Mouse (Mus musculus) left cerebral cortex, postnatal 36 days (tissue): ENCODE measurements at regions not wholly inside any gene's neighbourhood (a gene's known extent, or its start where the extent isn't known, plus 50 kb on each side); places are given as distances from the start of the nearest gene placed in this dataset.

ENCODE experiments used
- DNase-seq, 2 experiments: peaks; one replicate each; pipeline ENCODE4 v3.0.0; 2021 to 2022; ENCODE audit warnings: low spot score in 2 of 2, mixed read lengths in 1 of 2
- intact Hi-C: fragments of 180-260 bp; cut with DNase I; formaldehyde crosslinking; loops from one replicate; pipeline ENCODE4 v1.15.1; 2025

DNA sequence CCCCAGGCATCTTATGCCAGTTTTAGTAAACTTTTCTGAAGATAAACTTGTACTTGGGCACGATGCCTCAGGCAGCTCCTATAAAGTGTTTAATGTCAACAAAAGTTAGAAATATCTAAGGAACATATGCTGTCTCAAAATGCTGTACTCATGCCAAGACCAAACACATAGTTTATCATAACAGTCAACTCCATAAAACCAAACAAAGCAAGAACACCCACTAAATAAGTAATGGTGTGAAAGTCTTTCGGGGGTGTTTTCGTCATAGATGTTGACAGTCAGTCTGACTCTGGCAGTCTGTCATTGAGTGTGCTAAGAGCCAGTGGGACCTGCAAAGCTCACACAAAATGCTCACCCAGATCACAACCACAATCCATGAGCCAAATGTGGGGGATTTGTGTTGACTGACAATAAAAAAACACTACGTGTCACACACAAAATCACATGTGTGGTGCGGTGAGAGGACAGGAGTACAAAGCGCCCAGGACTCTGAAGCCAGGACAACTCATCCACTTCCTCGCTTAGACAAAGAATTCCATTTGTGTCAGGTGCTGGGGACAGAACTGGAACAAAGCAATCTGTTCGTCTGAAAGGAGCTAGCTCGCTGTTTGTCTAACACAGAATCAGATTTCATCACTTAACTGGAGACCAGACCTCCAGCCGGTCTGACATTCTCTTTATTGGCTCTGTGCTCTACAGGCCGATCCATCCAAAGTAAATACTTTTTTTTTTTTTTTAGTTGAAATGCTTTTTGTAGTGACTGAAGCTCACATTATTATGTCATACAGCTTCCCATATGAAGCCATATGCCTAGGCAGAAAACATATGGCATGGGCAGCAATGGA, 121.3 kb upstream of the Atp5g3 start:
- intact Hi-C loops: no loop called here
- no peak for DNase-seq

DNA sequence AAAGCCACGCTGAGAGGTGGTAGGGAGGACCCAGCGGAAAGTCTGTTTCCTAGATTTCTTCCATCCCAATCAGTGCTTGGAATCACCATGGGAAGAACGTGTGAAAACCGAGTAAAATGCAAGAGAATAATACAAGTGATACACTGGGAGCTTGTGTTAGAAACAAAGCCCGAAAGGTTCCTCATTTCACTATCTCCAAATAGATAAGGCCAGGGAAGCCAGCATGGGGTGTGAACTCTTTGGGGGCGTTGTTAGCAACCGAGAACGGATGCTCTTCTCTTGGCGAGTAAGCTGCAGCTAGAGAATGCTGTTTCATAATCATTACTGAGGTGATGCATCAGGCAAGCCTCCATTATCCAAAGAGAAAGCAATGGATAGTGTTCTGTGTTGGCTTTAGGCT, 118.8 kb upstream of the Atp5g3 start:
- intact Hi-C loops: loop anchor here (5.0 kb wide), 1 partner anchor 632 kb away; no protein-coding TSS in a partner anchor
- DNase-seq: no peak

DNA sequence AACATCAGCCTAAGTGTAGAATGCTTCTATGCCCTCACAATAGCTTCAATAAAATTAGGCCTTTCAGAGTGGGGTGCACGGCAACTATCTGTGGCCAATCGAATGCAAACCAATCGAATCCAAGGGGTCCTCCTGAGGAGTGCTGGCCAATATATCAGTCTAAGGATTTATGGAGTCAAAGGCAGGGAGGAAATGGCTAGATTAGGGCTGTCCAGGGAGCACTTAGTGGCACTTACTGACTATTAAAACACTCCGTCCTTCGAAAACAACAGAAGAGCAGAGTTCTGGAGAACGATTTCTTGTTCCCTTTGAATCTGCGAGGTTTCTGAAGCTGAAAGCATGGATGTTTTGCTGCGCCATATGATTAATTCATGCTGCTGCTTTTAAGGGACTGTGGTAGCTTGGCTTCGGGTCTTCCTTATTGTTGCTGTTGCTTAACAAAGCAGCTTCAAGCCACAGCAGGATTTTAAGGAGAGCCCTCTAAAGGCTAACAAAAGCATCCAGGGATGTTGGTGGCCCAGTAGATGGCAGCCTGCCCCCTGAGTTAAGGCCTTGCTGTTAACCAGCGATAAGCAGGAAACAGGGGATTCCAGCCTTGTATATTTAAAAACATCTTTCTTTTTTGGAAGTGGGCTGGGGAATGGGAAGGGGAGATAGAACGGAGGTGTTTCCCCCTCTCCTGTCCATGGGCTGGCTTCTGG, 116.4 kb upstream of the Atp5g3 start:
- intact Hi-C loops: loop anchor here (5.0 kb wide), 1 partner anchor 635 kb away; no protein-coding TSS in a partner anchor
- DNase-seq: peak; percentile 28 to 32

DNA sequence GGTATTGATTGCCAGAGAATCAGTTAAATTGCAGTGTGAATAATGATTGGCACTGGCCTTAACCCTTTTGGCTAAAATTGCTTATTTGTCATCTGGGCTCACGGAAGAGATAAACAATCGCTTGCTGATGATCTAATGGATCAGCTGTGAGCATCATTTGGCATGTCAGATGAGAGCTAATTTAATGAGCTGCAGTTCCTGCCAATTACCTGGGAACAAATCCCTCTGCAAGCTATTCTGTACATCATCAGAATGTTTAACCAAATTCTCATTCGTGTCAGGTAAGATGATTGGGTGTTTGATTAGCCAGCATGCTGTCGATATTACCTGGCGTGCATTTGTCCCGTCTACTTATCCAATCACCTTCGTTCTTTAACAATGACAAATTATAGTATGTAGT, 104.0 kb upstream of the Atp5g3 start:
- DNase-seq: no peak
- intact Hi-C loops: no loop called here

DNA sequence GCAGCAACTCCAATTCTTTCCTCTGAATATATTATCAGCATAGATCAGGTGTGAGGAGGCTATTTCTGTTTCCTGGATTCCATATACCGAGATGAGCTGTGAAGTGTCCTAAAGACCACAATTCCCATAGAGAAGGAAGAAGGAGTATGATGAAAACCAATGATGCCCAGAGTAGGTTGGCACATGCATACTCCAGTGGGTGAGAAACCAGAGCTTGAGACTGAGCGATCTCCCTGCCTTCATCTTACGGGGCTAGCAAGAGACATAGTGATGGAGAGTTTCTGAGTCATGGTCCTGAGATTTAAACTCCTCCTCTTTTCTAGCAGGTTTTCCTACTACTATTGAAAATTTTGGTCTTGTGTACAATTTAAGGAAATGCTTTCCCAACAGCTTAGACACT, 103.1 kb upstream of the Atp5g3 start:
- DNase-seq: no peak
- intact Hi-C loops: no loop called here

DNA sequence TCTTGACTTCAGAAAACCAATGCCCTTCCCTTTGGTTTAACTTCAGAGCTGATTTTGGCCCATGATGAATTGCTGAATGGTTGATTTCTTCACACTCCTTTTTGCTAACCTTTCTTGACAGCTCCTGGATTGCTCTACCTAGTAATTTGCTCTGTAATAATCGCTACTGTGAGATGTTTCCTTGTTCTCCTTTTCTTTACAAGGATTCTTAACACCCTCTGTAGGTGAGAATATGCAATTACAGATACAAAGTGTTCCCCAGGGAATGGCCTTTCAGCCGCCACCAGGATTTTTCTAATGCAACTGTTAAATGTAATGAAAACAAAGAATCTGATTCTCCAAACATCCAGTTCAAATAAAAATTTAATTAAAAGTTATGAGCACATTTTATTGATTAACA, 87.4 kb upstream of the Atp5g3 start:
- intact Hi-C loops: loop anchor here (2.0 kb wide), 1 partner anchor 34 kb away; no protein-coding TSS in a partner anchor
- DNase-seq: no peak

DNA sequence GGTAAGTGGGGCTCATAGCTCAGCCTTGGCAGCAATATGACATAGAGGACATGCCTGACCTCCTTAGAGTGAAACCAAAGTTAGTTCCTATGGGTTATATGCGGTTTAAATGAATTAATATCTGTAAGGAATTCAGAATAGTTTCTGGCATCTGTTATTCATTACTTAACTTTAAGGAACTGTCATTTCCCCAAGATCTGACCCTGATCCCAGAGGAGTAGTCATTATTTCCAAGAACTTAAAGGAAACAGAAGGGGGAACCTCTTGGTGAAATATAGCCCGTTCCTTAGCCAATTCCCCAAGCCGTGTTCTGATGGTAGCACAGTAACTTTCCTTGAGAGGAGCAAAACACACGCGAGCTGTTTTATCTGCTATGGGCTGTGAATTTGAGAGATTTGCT, 85.9 kb upstream of the Atp5g3 start:
- DNase-seq: no peak
- intact Hi-C loops: no loop called here

DNA sequence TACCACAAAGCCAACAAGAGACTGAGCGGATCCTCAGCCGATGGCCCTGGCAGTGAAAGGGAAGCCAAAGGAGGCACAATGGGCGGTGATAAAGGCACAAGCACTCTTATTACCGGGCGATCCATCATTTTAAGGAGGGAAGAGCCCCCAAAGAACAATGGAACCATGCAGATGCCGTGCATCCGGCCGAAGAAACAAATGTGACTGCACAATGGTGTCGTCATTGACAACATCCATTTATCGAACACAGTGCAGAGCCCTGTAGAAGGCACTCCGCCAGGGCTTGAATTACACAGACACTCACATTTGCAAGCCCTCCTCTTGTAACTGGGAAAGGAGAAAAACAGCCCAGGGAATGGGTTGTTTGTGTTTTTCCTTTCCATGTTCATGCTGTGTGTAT, 80.7 kb upstream of the Atp5g3 start:
- no peak for DNase-seq
- intact Hi-C loops: loop anchor here (5.0 kb wide), 1 partner anchor 65 kb away; no protein-coding TSS in a partner anchor

DNA sequence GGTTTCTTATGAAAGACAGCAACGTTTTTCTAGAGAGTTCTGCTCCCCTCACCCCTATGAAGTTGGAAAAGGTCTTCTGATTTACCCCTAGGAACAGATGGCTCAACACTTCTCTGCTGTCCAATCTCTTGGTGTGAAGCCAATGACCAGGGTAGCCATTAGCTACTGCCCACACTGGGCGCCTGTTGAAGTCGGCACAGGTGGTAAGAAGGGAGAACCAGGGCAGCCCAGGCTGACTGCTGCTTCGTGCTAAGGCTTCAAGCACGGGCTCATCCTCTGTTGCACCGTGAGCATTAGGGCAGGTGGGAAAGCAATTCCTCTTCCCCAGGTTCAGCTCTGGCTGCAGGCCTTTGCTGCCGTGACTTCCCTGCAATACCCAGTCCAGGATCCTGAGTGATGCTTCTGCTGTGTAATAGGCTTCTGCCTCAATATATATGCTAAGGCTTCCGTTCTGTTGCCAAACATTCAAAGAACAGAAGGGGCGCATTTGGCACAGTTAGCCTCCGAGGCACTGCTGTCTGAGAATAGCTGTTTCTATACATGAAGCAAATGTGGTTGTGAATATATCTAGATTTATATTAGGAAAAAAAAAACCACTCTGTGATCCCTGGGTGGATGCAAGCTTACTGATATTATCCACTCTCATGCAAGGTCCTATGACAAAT, 76.4 kb upstream of the Atp5g3 start:
- DNase-seq: peak; percentile 11 to 14
- intact Hi-C loops: no loop called here

DNA sequence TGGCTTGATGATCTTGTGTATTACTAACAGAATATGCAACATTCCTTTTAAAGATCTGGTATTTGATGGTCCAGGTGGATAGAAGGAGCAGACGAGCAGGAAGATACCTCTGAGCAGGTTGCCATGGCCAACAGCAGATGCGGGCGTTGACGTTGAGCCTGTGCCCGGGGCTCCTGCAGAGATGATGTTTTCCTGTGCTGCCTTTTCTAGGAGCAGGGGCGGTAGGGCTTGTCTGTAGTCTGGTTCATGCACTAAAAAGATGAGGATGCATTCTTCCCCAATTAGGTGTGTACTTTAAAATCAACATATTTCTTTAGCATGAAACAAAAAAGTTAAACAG, 74.8 kb upstream of the Atp5g3 start:
- intact Hi-C loops: no loop called here
- no peak for DNase-seq

DNA sequence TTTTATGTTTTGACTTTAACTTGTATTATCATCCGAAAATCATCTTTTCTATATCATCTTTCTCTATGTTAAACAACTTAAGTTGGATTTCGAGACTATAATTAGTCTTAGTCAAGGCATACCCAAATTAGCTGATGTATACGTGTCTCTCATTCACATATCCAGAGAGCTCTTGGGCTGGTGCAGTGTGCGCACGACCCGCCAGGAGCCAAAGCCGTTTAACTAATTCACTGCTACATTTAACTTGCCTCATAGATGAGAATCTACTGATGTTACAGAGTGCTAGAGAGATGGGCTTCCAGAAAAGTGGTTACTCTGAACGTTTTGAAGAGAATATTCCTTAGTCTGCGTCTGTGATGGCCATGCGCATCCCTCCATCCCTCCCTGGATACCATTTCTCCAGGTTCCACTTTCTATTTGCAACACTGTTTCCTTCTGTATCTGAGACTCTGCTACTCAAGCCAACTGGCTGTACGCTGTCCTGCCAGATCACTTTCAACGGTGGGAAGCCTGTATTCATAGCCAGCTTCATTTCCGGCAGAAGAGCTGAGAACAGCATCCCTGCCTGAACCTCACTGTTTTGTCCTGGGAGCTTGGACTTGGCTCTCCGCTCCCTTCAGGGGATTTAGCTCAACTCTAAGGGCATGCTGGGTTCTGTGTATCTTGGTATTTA, 74.2 kb upstream of the Atp5g3 start:
- intact Hi-C loops: no loop called here

DNA sequence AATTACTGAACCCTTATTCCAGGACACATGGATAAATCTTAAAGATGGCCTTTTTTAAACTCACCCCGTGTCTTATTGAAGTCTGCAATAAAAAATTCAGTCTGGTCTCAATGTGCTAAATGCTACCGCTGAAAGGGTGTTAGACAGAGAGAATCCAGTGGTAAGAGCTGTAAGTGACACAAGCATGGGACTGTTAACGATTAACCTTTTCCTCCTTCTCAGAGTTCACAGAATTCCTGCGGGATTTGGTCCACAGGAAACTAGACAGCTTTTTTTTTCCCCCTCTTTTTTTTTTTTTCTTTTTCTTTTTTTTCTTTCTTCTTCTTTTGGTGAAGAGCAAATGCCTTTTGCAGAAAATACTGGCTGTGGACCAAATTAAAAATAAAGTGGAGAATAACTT, 72.0 kb upstream of the Atp5g3 start:
- intact Hi-C loops: no loop called here
- DNase-seq: no peak

More for the DNA sequence above, 74.2 kb upstream of the Atp5g3 start:
- DNase-seq: no peak

DNA sequence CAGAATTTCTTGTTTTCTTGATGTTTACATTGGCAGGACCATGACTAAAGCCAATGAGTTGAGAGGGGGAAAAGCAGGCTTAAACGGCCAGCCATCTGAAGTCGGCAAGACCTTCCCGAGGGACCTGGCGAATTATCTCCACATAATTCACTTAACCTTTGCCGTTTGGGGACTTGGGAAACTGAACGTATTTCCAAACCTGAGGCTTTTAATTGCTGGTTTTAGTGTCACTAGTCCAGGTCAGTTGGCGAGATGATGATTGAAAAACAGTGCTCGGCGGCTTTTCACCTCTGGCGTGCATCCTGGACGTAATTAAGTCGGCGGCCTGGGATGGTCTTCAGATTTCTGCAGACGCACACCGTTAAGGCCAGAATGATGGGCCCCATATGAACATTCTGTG, 66.9 kb upstream of the Atp5g3 start:
- intact Hi-C loops: no loop called here
- no peak for DNase-seq

DNA sequence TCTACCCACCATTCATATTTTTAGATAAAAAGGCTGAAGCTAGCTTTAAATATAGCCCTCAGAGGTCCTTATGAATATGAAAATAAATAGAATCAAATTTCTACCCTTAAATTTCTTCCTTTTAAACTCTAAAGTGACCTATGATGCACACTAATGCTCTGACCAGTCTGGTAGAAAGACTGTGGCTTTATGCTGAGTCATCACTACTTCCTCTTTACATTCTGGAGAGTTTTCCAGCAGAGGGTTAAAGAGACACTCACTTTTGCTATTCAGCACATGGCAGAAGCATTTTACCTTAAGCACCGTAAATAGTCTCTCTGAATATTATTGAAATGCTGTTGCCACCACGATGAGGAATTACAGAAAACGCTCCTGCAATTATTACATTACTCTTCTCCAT, 62.6 kb upstream of the Atp5g3 start:
- intact Hi-C loops: no loop called here
- no peak for DNase-seq

DNA sequence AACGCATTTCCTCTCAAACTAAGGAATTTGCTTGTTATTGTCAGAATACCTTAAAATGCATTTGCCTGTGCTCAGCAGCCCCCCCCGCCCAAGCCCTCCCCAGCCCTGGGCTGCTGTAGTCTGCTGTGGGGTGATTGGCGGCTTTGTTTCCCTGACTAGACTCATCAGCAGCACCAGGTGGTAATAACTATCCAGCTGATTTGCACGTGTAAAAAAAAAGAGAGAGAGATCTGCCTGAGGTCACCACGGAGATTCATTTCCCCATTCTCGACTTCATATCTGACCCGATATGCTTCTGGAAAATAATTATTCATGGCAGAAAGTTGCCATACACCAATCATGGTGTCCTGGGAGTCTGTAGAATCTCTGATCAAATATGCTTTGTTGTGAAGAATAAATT, 56.5 kb upstream of the Atp5g3 start:
- intact Hi-C loops: no loop called here

DNA sequence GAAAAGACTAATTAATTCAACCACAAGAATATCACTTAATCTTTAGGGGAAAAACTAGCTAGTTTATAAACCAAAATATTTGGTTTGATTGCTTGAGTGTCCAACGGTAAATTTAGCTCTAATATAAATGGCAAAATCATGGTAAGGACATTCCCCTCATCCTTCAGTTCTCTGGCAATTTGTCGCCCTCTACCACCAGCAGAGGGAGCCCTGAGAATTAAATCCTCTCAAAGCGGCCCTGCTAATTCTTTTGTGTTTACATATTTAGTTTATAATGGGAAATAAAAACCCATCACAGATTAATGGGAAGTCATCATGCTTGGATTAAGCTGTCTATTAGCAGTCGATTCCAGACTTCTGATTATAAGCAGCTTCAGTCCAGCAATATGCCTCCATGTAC, 54.5 kb upstream of the Atp5g3 start:
- intact Hi-C loops: loop anchor here (2.0 kb wide), 2 partner anchors 33 to 697 kb away; no protein-coding TSS in a partner anchor
- DNase-seq: peak in 1 of 2 experiments; percentile 18

More for the DNA sequence above, 56.5 kb upstream of the Atp5g3 start:
- DNase-seq: no peak
